Mouse (Mus musculus): ENCODE measurements around the gene Lmo2. TPM values are rescaled to one million over a fixed set of nuclear protein-coding genes. Genes with fewer than 3 reads are reported as not detected.

Lmo2 gene
- polyA plus RNA-seq, 1 experiment from 2014 or later, result 10.6 TPM

- Histone ChIP-seq H3K27me3 (ENCODE audit: control insufficient read depth, insufficient read depth, low read length) (no peaks in the 10 kb centered on the region), H3K36me3 (ENCODE audit: control insufficient read depth, insufficient read depth, low read length) (no peaks in the 10 kb centered on the region), H3K27ac (replicated peaks) (no peak overlapping the region), H3K4me2 (replicated peaks; ENCODE audit: low read depth) (no peak overlapping the region), H3K9ac (ENCODE audit: low read length) (no peak overlapping the region), H3K4me1 (replicated peaks; ENCODE audit: control insufficient read depth, insufficient read depth) (no peaks in the 10 kb centered on the region), H3K4me3 (ENCODE audit: low read depth, low read length) (no peak overlapping the region), H3K9me3 (ENCODE audit: control insufficient read depth, low read length) (no peaks in the 10 kb centered on the region)
- WGBS, result 66% methylated on average over 2 of the region's 2 CpGs
- ATAC-seq (ENCODE audit: low FRiP score, low TSS enrichment), result no peak
- no peak for DNase-seq (ENCODE audit: low spot score)
- TF ChIP-seq EP300 (optimal IDR thresholded peaks at IDR 0.05) (no peak), CTCF (IDR thresholded peaks at IDR 0.05; ENCODE audit: low read depth) (no peak)
Observed at GRCm38 (mm10) chr2:103937670-103938069, 20.1 kb upstream of the Lmo2 start.

- Histone ChIP-seq H3K9ac (ENCODE audit: low read length) (no peak overlapping the region), H3K27me3 (ENCODE audit: control insufficient read depth, insufficient read depth, low read length) (no peaks in the 10 kb centered on the region), H3K4me3 (ENCODE audit: low read depth, low read length) (no peak overlapping the region), H3K9me3 (ENCODE audit: control insufficient read depth, low read length) (no peaks in the 10 kb centered on the region), H3K27ac (replicated peaks) (no peak overlapping the region), H3K4me2 (replicated peaks; ENCODE audit: low read depth) (no peak overlapping the region), H3K4me1 (replicated peaks; ENCODE audit: control insufficient read depth, insufficient read depth) (no peaks in the 10 kb centered on the region), H3K36me3 (ENCODE audit: control insufficient read depth, insufficient read depth, low read length) (no peaks in the 10 kb centered on the region)
- no peak for DNase-seq (ENCODE audit: low spot score)
- no peak for ATAC-seq (ENCODE audit: low FRiP score, low TSS enrichment)
- 74% methylated on average over 1 of the region's 1 CpGs for WGBS
- TF ChIP-seq EP300 (optimal IDR thresholded peaks at IDR 0.05) (no peak), CTCF (IDR thresholded peaks at IDR 0.05; ENCODE audit: low read depth) (no peak)
Observed at GRCm38 (mm10) chr2:103938573-103938972, 19.2 kb upstream of the Lmo2 start.

GRCm38 (mm10) chr2:103939003-103939402 is 18.8 kb upstream of the Lmo2 start:
- no peak overlapping the region for H3K27ac ChIP-seq (replicated peaks)
- no peak overlapping the region for H3K4me2 ChIP-seq (replicated peaks; ENCODE audit: low read depth)
- no peak overlapping the region for H3K9ac ChIP-seq (ENCODE audit: low read length)
- no peak for TF ChIP-seq EP300 (optimal IDR thresholded peaks at IDR 0.05)
- no peak for TF ChIP-seq CTCF (IDR thresholded peaks at IDR 0.05; ENCODE audit: low read depth)
- no peaks in the 10 kb centered on the region for H3K36me3 ChIP-seq (ENCODE audit: control insufficient read depth, insufficient read depth, low read length)
- no peaks in the 10 kb centered on the region for H3K4me1 ChIP-seq (replicated peaks; ENCODE audit: control insufficient read depth, insufficient read depth)
- ATAC-seq (ENCODE audit: low FRiP score, low TSS enrichment) (no peak), DNase-seq (ENCODE audit: low spot score) (no peak)
- no peaks in the 10 kb centered on the region for H3K9me3 ChIP-seq (ENCODE audit: control insufficient read depth, low read length)
- H3K4me3 ChIP-seq (ENCODE audit: low read depth, low read length), result no peak overlapping the region
- no peaks in the 10 kb centered on the region for H3K27me3 ChIP-seq (ENCODE audit: control insufficient read depth, insufficient read depth, low read length)

- Histone ChIP-seq H3K4me1 (replicated peaks; ENCODE audit: control insufficient read depth, insufficient read depth) (no peaks in the 10 kb centered on the region), H3K4me3 (ENCODE audit: low read depth, low read length) (no peak overlapping the region), H3K27me3 (ENCODE audit: control insufficient read depth, insufficient read depth, low read length) (no peaks in the 10 kb centered on the region), H3K27ac (replicated peaks) (no peak overlapping the region), H3K9ac (ENCODE audit: low read length) (no peak overlapping the region), H3K9me3 (ENCODE audit: control insufficient read depth, low read length) (no peaks in the 10 kb centered on the region), H3K36me3 (ENCODE audit: control insufficient read depth, insufficient read depth, low read length) (no peaks in the 10 kb centered on the region), H3K4me2 (replicated peaks; ENCODE audit: low read depth) (no peak overlapping the region)
- WGBS, result 81% methylated on average over 3 of the region's 3 CpGs
- no peak for DNase-seq (ENCODE audit: low spot score)
- TF ChIP-seq CTCF (IDR thresholded peaks at IDR 0.05; ENCODE audit: low read depth), result no peak
- TF ChIP-seq EP300 (optimal IDR thresholded peaks at IDR 0.05), result no peak
- no peak for ATAC-seq (ENCODE audit: low FRiP score, low TSS enrichment)
Observed at GRCm38 (mm10) chr2:103941085-103941484, 16.7 kb upstream of the Lmo2 start.

- Histone ChIP-seq H3K4me2 (replicated peaks; ENCODE audit: low read depth) (no peak overlapping the region), H3K4me1 (replicated peaks; ENCODE audit: control insufficient read depth, insufficient read depth) (no peaks in the 10 kb centered on the region), H3K4me3 (ENCODE audit: low read depth, low read length) (no peak overlapping the region), H3K27me3 (ENCODE audit: control insufficient read depth, insufficient read depth, low read length) (no peaks in the 10 kb centered on the region), H3K9me3 (ENCODE audit: control insufficient read depth, low read length) (no peaks in the 10 kb centered on the region), H3K9ac (ENCODE audit: low read length) (no peak overlapping the region), H3K27ac (replicated peaks) (no peak overlapping the region), H3K36me3 (ENCODE audit: control insufficient read depth, insufficient read depth, low read length) (no peaks in the 10 kb centered on the region)
- DNase-seq (ENCODE audit: low spot score), result no peak
- ATAC-seq (ENCODE audit: low FRiP score, low TSS enrichment), result no peak
- WGBS, result 83% methylated on average over 2 of the region's 2 CpGs
- TF ChIP-seq CTCF (IDR thresholded peaks at IDR 0.05; ENCODE audit: low read depth), result no peak
- no peak for TF ChIP-seq EP300 (optimal IDR thresholded peaks at IDR 0.05)
Observed at GRCm38 (mm10) chr2:103944859-103945258, 12.9 kb upstream of the Lmo2 start.

- no peak overlapping the region for H3K4me2 ChIP-seq (replicated peaks; ENCODE audit: low read depth)
- H3K36me3 ChIP-seq (ENCODE audit: control insufficient read depth, insufficient read depth, low read length), result no peaks in the 10 kb centered on the region
- DNase-seq (ENCODE audit: low spot score) (no peak), ATAC-seq (ENCODE audit: low FRiP score, low TSS enrichment) (no peak)
- TF ChIP-seq EP300 (optimal IDR thresholded peaks at IDR 0.05), result no peak
- no peak for TF ChIP-seq CTCF (IDR thresholded peaks at IDR 0.05; ENCODE audit: low read depth)
- no peaks in the 10 kb centered on the region for H3K4me1 ChIP-seq (replicated peaks; ENCODE audit: control insufficient read depth, insufficient read depth)
- H3K9ac ChIP-seq (ENCODE audit: low read length), result no peak overlapping the region
- WGBS, result 67% methylated on average over 5 of the region's 5 CpGs
- H3K4me3 ChIP-seq (ENCODE audit: low read depth, low read length), result no peak overlapping the region
- no peaks in the 10 kb centered on the region for H3K9me3 ChIP-seq (ENCODE audit: control insufficient read depth, low read length)
- H3K27ac ChIP-seq (replicated peaks), result no peak overlapping the region
- no peaks in the 10 kb centered on the region for H3K27me3 ChIP-seq (ENCODE audit: control insufficient read depth, insufficient read depth, low read length)
Observed at GRCm38 (mm10) chr2:103945571-103946092, 12.2 kb upstream of the Lmo2 start.
